Mouse (Mus musculus) megakaryocyte-erythroid progenitor cell, adult 5-6 weeks (primary cell): ENCODE measurements around the gene Zp3. TPM values are rescaled to one million over a fixed set of nuclear protein-coding genes. Genes with fewer than 3 reads are reported as not detected.

ENCODE experiments used
- ATAC-seq: replicated peaks from 2 replicates; pipeline ENCODE4 v1.8.0; 2016; ENCODE audit warnings: mild to moderate bottlenecking, inconsistent platforms; ENCODE audit not compliant: severe bottlenecking, poor library complexity, low FRiP score, low TSS enrichment
- total RNA-seq, 2 experiments: library from RNA; stranded (forward) in 1 of 2; stranded (reverse) in 1 of 2; fragments of 200-1000, 215-1000 nt in 1 of 2; fragments of >200 nt in 1 of 2; fragmentation: Nextera tagmentation in 1 of 2; gene quantifications; 2 replicates each; pipeline ENCODE4 v1.2.3; 2014 to 2017

Gene Zp3
- total RNA-seq, 2 experiments from 2014 or later: not detected

- peak; percentile 97 for ATAC-seq
Measured at GRCm38 (mm10) chr5:135994725-135995687, 15.1 kb downstream of the Zp3 start, which contains the start of gene Dtx2. Gene Dtx2, plus strand, starts transcription at chr5:135994800.

GRCm38 (mm10) chr5:135996162-135996561, 16.3 kb downstream of the Zp3 start:
- no peak for ATAC-seq

- no peak for ATAC-seq
Measured at GRCm38 (mm10) chr5:136001222-136001621, 21.3 kb downstream of the Zp3 start.

GRCm38 (mm10) chr5:136002325-136002724, 22.4 kb downstream of the Zp3 start:
- no peak for ATAC-seq

- no peak for ATAC-seq
Measured at GRCm38 (mm10) chr5:136002751-136003151, 22.9 kb downstream of the Zp3 start.

- ATAC-seq: no peak
Measured at GRCm38 (mm10) chr5:136004537-136004936, 24.6 kb downstream of the Zp3 start.

- no peak for ATAC-seq
Measured at GRCm38 (mm10) chr5:136007745-136008144, 27.8 kb downstream of the Zp3 start.

- ATAC-seq: no peak
Measured at GRCm38 (mm10) chr5:136014877-136015276, 35.0 kb downstream of the Zp3 start.

GRCm38 (mm10) chr5:136015586-136015985, 35.7 kb downstream of the Zp3 start:
- ATAC-seq: no peak

- ATAC-seq: no peak
Measured at GRCm38 (mm10) chr5:136016014-136016876, 36.3 kb downstream of the Zp3 start.

- ATAC-seq: peak; percentile 64
Measured at GRCm38 (mm10) chr5:136017262-136017661, 37.4 kb downstream of the Zp3 start.

GRCm38 (mm10) chr5:136018726-136019125, 38.8 kb downstream of the Zp3 start:
- no peak for ATAC-seq

GRCm38 (mm10) chr5:136019907-136020306, 40.0 kb downstream of the Zp3 start:
- ATAC-seq: peak; percentile 51; the same call in 1 of the 2 replicates

GRCm38 (mm10) chr5:136025712-136026111, 45.8 kb downstream of the Zp3 start:
- ATAC-seq: no peak

GRCm38 (mm10) chr5:136026859-136027258, 47.0 kb downstream of the Zp3 start:
- ATAC-seq: no peak

- no peak for ATAC-seq
Measured at GRCm38 (mm10) chr5:136027612-136028311, 47.9 kb downstream of the Zp3 start.

GRCm38 (mm10) chr5:136034868-136035267, 55.0 kb downstream of the Zp3 start:
- ATAC-seq: no peak

GRCm38 (mm10) chr5:136035285-136035684, 55.4 kb downstream of the Zp3 start:
- no peak for ATAC-seq

GRCm38 (mm10) chr5:136036667-136037066, 56.8 kb downstream of the Zp3 start:
- ATAC-seq: no peak
